Mouse (Mus musculus) yolk sac, embryonic 10.5 days (tissue): ENCODE measurements around the gene Mgat5.

Experiments
- DNase-seq: peaks from one replicate; pipeline ENCODE4 v3.0.0-alpha.2; 2017; ENCODE audit warnings: low spot score

The Mgat5 gene

DNA sequence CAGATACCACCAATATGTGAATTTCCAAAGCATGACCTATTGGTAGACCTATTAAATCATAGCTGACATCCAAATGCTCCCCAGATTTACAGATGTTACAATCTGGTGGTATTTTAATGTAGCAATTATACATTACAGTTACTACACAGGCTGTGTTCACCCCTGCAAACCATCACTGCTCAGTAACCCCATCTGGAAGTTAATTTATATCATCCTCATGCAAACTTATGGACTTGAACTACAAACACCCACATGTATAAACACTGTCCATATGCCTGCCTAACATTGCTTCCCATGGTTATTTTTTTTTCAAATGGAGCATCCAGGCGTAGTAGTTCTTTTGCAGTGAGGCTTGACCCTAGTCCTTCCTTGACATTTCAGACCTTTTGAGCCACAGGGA lies 236.2 kb downstream of the Mgat5 start:
- DNase-seq, result no peak

DNA sequence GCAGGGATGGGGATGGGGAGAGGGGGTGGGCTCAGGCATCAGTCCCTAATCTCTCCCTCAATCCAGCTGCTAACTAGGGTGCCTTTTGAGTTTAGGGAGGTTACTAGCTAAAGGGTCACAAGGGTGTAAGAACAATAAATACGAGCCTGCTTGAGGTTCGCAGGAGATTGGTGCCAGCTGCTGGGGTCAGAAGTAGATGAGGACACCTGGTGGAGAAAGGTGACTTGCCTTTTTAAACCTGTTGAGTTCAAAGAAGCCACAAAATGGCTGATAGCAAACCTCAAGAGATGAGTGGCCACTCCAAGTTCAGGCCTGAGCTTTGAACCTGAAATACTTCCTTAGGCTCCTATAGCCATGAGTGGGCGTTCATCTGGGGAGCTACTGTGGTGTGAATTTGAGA lies 236.9 kb downstream of the Mgat5 start:
- no peak for DNase-seq

DNA sequence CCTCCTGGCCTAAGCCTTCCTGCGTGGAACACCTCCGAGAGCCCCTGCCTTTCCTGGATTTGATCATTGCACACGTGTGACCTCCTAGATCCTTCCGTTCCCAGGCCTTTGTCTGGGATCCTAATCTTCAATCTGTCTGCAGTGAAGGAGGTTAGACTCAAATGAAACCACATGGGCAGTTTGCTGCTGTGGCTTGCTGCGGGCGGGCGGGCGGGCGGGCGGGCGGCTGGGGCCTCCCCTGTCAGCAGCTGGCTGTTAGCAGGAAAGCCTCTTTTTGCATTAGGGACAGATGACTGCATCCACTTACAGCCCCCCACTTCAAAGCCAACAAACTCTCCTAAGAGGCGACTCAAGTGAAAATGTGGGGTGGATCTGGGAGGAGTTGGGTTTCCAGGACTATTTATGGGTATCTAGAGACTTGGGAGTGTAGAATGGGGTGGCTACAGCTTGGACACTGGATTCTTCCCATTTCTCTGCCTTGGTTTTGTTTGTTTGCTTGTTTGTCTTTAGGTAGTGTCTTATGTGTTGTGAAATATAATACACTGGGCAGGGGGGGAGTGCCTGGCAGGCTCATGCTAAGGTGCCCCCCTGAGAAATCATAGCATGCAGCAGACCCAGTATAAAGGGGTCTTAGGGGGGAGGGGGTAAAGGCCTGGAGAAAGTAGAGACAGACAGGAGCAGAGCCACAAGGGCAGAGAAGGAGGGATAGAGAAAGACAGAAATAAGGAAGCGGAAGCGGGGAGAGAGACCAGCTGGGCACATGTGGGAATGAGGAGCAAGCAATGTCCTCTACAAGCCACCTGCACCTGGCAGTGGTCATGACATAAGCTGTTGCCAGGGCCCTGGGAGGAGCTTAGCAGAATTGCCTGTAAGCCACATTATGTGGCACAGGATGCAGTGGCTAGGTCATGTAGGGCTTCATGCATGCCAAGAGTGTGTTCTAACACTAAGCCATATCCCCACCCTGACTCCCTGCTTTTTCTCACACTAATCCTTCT lies 238.4 kb downstream of the Mgat5 start:
- no peak for DNase-seq

DNA sequence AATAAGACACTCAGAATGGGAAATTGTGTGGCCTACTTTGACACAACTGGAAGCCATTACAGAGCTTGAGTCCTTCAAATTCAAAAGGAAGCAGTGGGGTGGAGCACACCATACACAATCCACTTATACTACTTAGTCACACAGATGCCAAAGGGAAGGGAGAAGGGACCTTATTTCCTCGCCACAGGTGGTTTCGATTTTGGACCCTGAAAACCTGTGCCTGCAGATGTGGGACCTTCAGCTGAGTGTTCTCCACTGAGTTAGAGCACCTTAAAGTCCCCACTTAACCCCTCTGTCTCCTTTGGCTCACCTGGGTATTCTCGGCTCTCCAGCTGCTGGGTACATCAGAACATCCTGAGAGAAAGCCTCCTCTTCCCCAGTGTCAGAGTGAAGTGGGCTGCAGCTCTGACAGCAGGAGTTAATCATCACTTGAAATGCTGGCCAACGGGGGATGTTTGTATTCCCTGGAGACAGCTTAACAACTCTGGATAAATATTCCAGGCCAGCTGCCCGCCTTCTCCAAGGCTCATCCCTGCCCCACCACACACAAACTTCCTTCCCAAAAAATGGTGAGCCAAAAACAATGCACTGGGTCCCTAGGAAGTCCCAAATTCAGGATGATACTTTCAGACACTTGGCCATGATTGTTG lies 240.1 kb downstream of the Mgat5 start:
- DNase-seq, result no peak

DNA sequence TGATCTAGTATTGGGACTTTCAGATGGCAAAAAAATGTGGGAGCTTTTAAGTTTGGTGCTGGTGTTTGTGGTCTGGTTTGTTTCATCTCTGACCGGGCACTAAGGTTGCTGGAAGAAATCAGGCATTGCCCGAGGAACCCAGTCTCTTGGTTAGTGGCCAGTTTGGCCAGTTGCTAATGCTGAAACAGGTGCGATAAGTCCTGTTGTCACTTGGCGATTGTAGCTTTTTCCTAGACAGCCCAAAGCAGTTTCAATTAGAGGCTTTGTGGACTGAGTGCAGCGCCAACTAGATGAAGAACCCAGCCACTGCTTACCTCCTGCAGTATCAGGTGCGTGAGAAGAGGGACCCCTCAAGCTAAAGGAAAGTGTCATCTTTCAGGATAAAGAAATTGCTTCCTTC lies 248.6 kb downstream of the Mgat5 start:
- DNase-seq, result no peak

DNA sequence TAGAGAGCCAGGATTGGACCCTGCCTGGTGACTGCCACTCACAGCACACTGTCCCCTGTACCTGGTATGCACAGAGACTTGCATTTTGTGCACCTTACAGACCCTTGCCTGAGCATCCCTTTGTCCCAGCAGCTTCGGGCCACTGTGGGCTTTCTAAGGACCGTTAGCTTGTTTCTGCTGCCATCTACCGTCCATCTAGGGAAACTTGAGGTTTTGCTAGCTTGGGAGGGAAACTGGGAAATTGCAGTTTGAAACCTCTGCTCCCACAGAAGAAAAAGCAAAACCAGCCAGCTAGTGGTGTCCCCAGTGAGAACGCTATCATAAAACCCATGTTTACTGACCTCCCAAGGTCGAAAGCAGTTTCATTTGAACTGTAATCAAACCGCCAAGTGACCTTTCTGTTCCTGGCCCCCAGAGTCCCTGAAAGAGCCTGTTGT lies 254.2 kb downstream of the Mgat5 start:
- DNase-seq, result peak; percentile 30

DNA sequence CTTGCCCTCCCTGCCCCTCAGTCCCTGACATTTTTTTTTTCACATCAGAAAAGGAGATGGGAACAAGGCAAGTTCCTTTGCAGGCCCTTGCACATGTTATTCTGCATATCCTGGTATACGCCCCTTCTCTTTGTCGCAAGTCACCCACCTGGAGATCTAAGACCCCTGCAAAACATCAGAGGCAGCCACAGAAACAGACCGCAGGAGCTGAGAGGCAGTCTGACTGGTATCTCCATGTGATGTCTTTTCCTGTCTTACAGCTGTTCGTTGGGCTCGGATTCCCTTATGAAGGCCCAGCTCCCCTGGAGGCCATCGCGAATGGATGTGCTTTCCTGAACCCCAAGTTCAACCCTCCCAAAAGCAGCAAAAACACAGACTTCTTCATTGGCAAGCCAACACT lies 254.8 kb downstream of the Mgat5 start:
- DNase-seq, result no peak

DNA sequence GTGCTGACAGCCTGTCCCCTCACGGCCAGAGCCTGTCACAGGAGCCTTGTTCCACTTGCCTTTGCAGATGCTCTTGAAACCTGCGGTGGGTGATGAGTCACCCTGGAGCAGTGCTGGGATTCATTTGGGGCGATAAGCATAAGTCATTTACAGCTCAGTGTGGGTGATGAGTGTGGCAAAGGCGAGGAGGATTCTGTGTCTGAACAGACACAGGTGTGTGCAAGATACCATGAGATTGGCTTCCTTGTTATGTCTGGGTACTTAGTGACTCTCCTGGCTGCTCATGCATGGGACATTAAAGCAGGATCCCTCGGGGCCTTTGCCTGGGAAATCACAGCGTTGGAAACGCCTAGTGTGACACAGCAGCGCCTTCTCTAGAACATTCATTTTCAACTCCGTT lies 256.2 kb downstream of the Mgat5 start:
- DNase-seq, result no peak

DNA sequence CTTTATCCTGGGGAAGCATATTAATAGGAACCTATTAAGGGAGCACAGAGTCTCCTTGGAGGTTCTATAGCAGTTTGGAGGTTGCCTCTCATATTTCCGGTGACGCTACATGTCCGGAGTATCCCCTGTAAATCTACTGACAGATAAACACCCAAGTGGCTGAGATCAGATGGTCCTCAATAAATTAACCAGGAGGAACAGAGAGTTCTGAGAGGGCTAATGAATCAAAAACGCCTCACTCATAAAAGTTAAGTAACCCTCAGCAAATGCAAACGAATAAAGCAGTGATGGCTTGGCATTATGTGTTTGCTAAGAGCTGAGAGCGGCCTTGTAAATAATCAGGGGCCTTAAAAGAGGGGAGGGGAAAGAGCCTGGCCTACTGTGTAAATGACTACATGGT lies 259.2 kb downstream of the Mgat5 start:
- no peak for DNase-seq

DNA sequence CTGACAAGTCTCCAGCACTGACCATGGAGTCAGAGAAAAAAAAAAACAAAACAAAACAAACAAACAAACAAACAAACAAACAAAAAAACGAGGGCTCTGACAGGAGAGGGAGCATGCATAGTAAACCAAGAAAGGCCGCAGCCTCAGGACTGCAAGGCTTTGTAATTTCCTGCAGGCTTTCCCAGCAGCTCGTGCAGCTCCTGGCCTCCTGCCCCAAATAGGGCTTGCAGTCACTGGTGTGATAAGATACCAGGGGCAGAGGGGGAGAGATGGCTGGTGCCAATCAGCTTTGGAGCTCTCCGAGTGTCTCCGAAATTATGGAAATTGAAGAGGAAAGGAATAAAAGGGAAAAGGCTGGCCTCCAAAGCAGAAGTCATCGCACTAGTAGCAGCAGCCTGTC lies 260.5 kb downstream of the Mgat5 start:
- DNase-seq, result no peak

DNA sequence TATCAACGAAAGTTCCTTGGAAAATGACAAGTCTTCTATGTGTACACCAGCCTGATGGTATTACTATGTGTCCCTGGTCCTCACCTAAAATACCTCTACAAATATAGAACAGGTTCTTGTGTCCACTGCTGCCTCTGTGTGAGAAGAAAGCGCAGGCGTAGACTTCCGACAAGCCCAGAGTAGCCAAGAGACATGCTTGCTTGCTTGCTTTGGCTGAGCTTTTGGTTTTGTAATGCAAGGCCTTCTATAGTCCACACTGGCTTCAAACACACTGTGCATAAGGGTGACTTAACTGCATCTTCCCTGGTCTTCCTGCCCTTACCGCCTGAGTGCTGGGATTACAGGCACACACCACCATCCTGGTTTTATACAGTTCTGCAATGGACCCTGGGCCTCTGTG lies 262.4 kb downstream of the Mgat5 start:
- no peak for DNase-seq

DNA sequence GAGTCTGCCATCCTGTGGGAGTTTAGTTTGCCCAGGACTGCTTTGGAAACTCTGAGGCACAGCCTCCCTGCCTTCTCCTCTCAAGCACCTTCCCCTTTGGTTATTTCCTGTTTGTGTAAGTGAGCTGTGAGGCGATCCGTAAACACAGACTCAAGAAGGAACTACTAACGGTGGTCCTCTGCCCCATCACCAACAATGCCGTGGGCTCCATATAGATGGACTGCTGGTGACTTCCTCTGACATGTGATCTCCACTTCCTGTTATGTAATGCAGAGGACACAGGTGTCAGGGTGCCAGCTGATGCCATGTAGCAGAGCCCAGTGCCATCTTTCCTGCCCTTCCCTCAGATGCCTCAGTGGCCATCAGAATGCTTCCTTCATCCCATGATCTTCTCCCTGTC lies 265.4 kb downstream of the Mgat5 start:
- no peak for DNase-seq

DNA sequence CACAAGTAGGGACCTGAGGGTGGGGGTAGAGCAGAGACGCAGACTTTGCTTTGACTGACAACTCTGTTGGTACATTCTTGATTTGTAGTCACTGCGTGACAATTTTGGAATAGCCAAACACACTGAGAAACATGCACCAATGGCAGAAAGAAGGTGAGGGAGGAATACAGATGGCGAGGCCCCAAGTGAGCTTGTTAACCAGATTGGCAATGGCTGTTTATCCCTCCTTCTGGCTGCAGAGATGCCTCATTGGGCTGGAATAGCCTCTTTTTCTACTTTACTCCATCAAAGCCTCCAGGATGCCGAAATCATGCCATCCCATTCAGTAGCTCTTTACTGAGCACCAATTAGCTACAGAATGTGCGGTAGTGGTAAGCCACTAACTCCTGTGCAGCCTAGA lies 270.9 kb downstream of the Mgat5 start:
- no peak for DNase-seq

DNA sequence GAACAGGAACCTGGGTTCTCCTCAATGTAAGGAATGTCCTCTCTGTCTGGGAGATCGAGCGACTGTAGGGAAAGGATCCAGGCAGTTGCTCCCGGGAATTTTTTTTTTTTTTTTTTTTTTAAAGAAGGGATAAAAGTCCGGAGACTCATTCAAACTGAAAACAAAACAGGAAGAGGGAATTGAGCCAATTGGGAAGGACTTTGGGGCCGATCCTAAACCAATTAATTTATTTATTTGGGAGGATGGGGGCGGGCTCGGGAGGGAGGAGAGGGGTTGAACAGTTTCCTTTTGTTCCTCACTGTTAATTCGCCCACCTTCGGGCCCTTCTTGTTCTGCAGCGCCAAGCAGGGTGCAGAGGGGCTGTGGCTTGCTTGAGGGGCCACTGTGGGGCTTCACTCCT lies 278.1 kb downstream of the Mgat5 start:
- DNase-seq, result no peak

DNA sequence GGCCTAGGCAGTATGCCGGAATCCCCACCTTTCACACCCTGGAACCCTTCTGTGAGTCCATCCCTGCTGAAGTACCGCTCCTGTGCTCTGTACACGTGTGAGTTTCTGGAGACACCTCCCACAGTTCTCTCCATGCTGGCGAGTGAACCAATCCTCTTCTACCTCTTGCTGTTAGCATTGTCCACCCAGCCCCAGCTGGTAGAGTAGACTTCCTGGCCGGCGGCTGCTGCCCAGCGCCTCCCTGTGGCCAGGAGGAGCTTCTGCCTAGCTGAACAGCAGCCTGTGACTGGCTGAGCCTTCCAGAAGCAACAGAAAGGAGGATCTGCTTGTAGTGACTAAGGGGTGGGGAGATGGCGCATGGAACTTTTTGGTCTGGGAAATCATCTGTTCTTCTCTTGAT lies 279.4 kb downstream of the Mgat5 start:
- no peak for DNase-seq

DNA sequence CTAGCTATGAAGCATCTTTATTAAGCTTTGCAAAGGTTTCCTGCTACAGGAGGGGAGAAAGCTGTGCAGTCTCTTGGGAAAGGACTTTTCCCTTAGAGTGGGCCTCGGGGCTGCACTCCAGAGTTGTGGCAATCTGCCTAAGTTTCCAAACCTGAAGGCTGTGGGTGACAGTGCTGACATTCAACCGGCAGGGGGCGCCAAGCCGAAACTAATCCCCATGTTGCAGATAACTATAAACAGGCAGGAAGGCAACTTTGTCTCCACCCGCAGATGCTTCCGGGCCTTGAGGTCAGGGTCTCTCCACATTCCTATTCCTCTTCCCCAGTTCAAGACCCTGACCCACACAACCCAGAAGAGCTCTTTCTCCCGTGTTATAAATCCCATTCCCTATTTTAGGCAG lies 280.0 kb downstream of the Mgat5 start:
- peak; percentile 5 for DNase-seq

DNA sequence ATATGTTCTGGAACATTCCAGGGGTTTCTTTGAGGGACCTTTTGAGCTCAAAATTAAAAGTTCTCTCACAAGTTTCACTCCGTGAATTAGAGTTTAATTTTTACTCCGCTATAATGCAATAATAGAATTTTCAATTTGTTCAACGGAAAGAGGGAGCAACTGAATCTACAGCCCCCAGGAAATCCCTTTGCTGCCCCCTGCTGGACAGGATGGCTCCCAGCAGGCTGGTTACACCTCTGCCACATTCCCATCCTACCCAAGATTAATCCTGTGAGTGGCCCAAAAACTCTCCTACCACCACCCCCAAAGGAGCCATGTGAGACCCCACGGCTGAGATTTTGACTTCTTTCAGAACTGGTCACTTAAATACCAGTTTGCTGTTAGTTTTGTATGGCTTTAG lies 282.3 kb downstream of the Mgat5 start:
- no peak for DNase-seq

DNA sequence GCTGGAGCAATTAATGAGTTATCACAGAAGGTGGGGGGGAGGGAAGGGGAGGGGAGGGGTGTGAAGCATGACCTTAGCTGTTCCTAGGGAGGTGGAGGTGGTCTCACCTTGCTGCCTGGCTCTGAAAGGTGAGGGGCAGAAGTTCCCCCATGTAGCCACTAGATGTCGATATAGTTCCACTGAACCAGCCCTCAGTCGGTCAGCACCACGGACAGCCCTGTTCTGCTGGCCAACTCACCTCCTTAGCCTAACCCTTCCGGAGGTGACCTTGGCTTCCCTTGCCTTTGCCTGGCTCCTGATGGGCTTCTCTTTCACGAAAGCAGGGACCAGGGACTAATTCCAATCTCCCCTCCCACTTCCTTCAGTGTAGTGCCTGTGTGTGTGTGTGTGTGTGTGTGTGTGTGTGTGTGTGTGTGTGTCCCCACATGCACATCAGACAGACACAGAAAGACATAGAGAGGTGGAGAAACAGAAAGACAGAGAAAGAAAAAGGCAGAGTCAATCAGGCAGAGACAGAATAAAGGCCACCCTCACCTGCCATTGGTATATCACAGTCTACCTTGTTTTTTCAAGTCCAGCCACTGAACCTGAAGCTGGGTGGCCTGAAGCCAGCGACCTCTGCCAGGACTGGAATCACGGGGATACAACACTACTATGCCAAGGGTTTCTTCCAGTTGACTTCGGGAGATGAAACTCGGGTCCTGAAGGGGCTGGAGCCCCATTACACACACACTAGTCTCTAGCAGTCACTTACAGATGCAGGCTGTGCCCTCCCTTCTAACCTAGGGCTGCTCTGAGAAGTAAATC lies 292.1 kb downstream of the Mgat5 start:
- peak; percentile 50 for DNase-seq

DNA sequence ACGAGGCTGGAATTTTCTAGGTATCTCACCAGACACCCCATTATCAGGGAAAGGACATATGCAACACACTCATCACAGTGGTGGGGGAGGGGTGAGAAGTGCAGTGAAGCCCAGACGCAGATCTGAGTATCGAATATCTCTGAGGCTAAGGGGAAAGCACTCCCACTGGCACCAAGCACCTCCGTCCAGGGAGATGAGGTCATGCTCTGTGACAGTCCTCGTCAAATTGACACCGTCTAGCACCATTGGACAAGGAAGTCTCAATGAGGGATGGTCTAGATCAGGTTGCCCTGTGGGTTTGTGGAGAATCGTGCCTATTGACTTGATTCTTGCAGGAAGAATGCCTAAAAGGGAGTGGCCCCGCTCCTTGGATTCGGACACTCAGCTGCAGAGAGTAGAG lies 293.9 kb downstream of the Mgat5 start:
- no peak for DNase-seq

DNA sequence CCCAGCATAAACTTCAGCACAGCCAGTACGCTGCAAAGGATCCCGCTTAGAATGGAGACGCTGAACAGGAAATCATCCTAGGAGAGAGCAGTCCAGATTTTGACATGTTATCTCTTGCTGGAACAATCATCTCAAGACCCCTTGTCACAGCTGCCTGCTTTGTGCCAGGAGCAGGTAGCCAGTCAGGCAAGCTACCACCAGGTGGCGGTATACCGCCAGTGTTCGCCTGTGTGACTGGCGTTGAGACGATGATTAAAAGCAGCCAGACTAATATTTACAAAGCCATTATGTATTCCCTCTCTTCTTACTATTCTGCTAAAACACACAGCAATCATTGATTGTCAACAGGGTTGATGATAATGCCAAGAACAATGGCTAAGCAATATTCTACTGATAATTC lies 295.4 kb downstream of the Mgat5 start:
- DNase-seq, result peak; percentile 21

DNA sequence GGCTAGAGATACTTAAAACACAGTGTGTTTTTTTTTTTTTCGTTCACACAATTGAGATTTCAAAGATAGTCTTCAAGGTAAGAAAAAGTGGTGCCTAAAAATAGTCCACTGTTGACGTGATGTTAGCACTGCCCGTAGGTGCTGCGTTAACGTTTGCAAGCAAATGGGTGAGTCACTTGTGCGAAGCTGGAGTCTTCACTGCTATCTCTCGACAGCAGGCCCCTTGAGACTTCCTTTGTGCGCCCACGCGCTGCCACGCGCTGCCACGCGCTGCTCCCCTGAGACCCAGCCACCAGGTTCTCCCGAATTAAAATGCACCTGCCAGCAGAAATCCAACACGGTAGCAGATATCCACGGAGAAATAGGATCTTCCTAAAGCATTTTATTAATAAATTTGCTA lies 295.9 kb downstream of the Mgat5 start:
- no peak for DNase-seq

DNA sequence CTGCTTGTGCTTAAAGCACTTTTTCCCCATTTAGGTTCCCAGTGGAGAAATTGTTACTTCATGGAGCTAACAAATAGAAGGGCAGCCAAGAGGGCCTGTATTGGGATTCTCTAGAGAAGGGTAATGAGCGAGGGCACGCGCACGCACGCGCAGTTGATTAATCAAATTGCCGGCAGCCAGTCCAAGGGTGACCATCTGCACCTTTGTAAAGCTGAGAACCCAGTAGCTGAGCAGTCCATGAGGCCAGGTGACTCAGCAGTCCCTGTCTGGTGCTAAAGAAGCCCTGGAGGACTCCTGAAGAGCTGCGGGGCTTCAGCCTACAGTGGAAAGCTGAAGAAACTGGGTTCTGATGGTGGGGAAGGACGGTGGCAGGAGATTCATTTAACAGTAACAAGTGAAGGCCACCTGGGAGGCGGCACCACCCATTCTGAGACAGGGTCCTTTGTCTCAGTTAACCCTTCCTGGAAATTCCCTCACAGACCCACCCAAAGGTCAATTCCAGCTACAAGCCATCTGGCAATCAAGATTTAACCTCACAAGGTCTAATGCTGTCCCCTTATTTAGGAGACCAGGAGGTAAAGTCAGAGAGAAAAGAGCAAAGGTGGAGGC lies 302.3 kb downstream of the Mgat5 start:
- no peak for DNase-seq
